Mouse (Mus musculus) erythroid progenitor cell, adult 5-6 weeks (primary cell): ENCODE measurements around the gene Ifitm10. TPM values are rescaled to one million over a fixed set of nuclear protein-coding genes. Genes with fewer than 3 reads are reported as not detected.
"Not testable (repeated sequence)": the region's sequence is repeated elsewhere in the genome, so short reads cannot be mapped to it uniquely, and the experiment has no call there.

ENCODE experiments used
- ATAC-seq: replicated peaks from 2 replicates; pipeline ENCODE4 v1.8.0; 2016; ENCODE audit warnings: moderate number of reproducible peaks, mild to moderate bottlenecking, moderate TSS enrichment, inconsistent platforms; ENCODE audit not compliant: poor library complexity, low FRiP score, severe bottlenecking
- total RNA-seq, 2 experiments: library from RNA; stranded (forward) in 1 of 2; stranded (reverse) in 1 of 2; fragments of 150-400 nt in 1 of 2; fragments of 186-747, 209-891 nt in 1 of 2; gene quantifications; 2 replicates each; pipeline versions ENCODE4 v1.2.3 to v1.2.4; 2015 to 2017; ENCODE audit warnings: low replicate concordance in 2 of 2

The Ifitm10 gene
- total RNA-seq, 2 experiments from 2014 or later = not detected

- ATAC-seq = no peak
Observed at GRCm38 (mm10) chr7:142371768-142372661, 1.5 kb downstream of the Ifitm10 start.

- no peak for ATAC-seq
Observed at GRCm38 (mm10) chr7:142371398-142371767, 2.2 kb downstream of the Ifitm10 start.

- ATAC-seq = no peak
Observed at GRCm38 (mm10) chr7:142370937-142371336, 2.6 kb downstream of the Ifitm10 start.

GRCm38 (mm10) chr7:142369820-142370219, 3.7 kb downstream of the Ifitm10 start:
- ATAC-seq = no peak

- ATAC-seq = no peak
Observed at GRCm38 (mm10) chr7:142368856-142369255, 4.7 kb downstream of the Ifitm10 start.

- no peak for ATAC-seq
Observed at GRCm38 (mm10) chr7:142363107-142363506, 10.4 kb downstream of the Ifitm10 start.

GRCm38 (mm10) chr7:142360743-142361142, 12.8 kb downstream of the Ifitm10 start:
- ATAC-seq = no peak

GRCm38 (mm10) chr7:142359129-142359528, 14.4 kb downstream of the Ifitm10 start:
- no peak for ATAC-seq

- no peak for ATAC-seq
Observed at GRCm38 (mm10) chr7:142357566-142357965, 16.0 kb downstream of the Ifitm10 start.

GRCm38 (mm10) chr7:142354661-142355233, 18.8 kb downstream of the Ifitm10 start:
- peak; percentile 78 for ATAC-seq

GRCm38 (mm10) chr7:142353854-142354253, 19.7 kb downstream of the Ifitm10 start:
- peak; percentile 79 for ATAC-seq

GRCm38 (mm10) chr7:142351569-142351968, 22.0 kb downstream of the Ifitm10 start:
- ATAC-seq = no peak

- ATAC-seq = no peak
Observed at GRCm38 (mm10) chr7:142349308-142349961, 24.1 kb downstream of the Ifitm10 start.

GRCm38 (mm10) chr7:142347542-142347941, 26.0 kb downstream of the Ifitm10 start:
- ATAC-seq = peak; percentile 68

GRCm38 (mm10) chr7:142342247-142342640, 31.3 kb downstream of the Ifitm10 start:
- no peak for ATAC-seq

GRCm38 (mm10) chr7:142341564-142342246, 31.8 kb downstream of the Ifitm10 start:
- ATAC-seq = no peak

GRCm38 (mm10) chr7:142340269-142340970, 33.1 kb downstream of the Ifitm10 start:
- ATAC-seq = no peak

GRCm38 (mm10) chr7:142335151-142335550, 38.4 kb downstream of the Ifitm10 start:
- ATAC-seq = no peak

- ATAC-seq = peak; percentile 70
Observed at GRCm38 (mm10) chr7:142334246-142334645, 39.3 kb downstream of the Ifitm10 start.

GRCm38 (mm10) chr7:142332741-142333140, 40.8 kb downstream of the Ifitm10 start:
- not testable (repeated sequence) for ATAC-seq
